Mouse (Mus musculus) small intestine, adult 2 months (tissue): ENCODE results near the gene Slc35b1.

Source experiments
- CTCF ChIP-seq: fragments of 200-500 bp; IDR thresholded peaks from 2 replicates; pipeline ENCODE4 v1.5.1; 2012; ENCODE audit warnings: low read depth, mild to moderate bottlenecking, control low read depth, inconsistent platforms, low read length, moderate library complexity, mixed read lengths; ENCODE audit not compliant: insufficient replicate concordance, insufficient read length; ENCODE audit errors: extremely low read depth
- POLR2A ChIP-seq: fragments of 200-500 bp; IDR thresholded peaks from 2 replicates; pipeline ENCODE4 v1.6.1; 2012; ENCODE audit warnings: low read depth, mild to moderate bottlenecking, control low read depth, inconsistent platforms, low read length, moderate library complexity

DNA sequence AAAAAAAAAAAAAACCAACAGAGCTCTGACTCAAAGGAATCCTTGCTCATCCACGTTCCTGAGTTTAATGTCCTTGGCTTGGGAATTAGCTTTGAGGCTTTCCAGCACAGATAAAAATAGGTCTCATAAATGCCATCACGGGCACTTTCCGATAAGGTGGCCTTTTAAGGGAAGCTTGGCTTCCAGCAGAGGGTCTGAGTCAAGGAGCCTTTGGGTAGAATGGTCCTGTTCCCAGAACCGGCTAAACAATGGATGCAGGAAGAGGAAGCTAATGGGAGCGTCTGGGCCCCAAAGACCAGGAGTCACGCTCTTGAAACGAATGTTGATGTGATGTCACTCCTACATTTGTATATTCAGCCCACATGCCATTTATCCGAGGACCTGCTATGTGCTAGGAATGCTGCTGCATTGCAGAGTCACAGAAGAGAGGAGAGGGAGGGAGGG lies 18.2 kb downstream of the Slc35b1 start:
- TF ChIP-seq CTCF (no peak), POLR2A (no peak)
